Mouse (Mus musculus): ENCODE results near the gene Rpl27.

Gene Rpl27

GRCm38 (mm10) chr11:101436916-101437315 lies 5.2 kb upstream of the Rpl27 start:
- no peak for TF ChIP-seq GATA4 (IDR thresholded peaks at IDR 0.05; ENCODE audit: insufficient replicate concordance, low read length)

- TF ChIP-seq GATA4 (IDR thresholded peaks at IDR 0.05; ENCODE audit: insufficient replicate concordance, low read length) = no peak
These were observed 662 bp downstream of the Rpl27 start for GRCm38 (mm10) chr11:101442760-101443159.

- no peak for TF ChIP-seq GATA4 (IDR thresholded peaks at IDR 0.05; ENCODE audit: insufficient replicate concordance, low read length)
These were observed 4.2 kb downstream of the Rpl27 start for GRCm38 (mm10) chr11:101446319-101446718.

GRCm38 (mm10) chr11:101447786-101448185 lies 5.7 kb downstream of the Rpl27 start:
- no peak for TF ChIP-seq GATA4 (IDR thresholded peaks at IDR 0.05; ENCODE audit: insufficient replicate concordance, low read length)

- peak; percentile 16; the same call in 1 of the 2 replicates for TF ChIP-seq GATA4 (IDR thresholded peaks at IDR 0.05; ENCODE audit: insufficient replicate concordance, low read length)
These were observed 6.2 kb downstream of the Rpl27 start, which contains the start of gene Ifi35 for GRCm38 (mm10) chr11:101448274-101448746. Gene Ifi35 (plus strand): TSS chr11:101448407.

GRCm38 (mm10) chr11:101448899-101449298 lies 6.8 kb downstream of the Rpl27 start:
- no peak for TF ChIP-seq GATA4 (IDR thresholded peaks at IDR 0.05; ENCODE audit: insufficient replicate concordance, low read length)

GRCm38 (mm10) chr11:101450394-101450793 lies 8.3 kb downstream of the Rpl27 start:
- TF ChIP-seq GATA4 (IDR thresholded peaks at IDR 0.05; ENCODE audit: insufficient replicate concordance, low read length) = no peak

GRCm38 (mm10) chr11:101451536-101451935 lies 9.4 kb downstream of the Rpl27 start:
- TF ChIP-seq GATA4 (IDR thresholded peaks at IDR 0.05; ENCODE audit: insufficient replicate concordance, low read length) = no peak

GRCm38 (mm10) chr11:101452093-101452774 lies 10.1 kb downstream of the Rpl27 start:
- peak; percentile 21; the same call in 1 of the 2 replicates for TF ChIP-seq GATA4 (IDR thresholded peaks at IDR 0.05; ENCODE audit: insufficient replicate concordance, low read length)

- no peak for TF ChIP-seq GATA4 (IDR thresholded peaks at IDR 0.05; ENCODE audit: insufficient replicate concordance, low read length)
These were observed 12.6 kb downstream of the Rpl27 start for GRCm38 (mm10) chr11:101454702-101455101.

GRCm38 (mm10) chr11:101455627-101456026 lies 13.5 kb downstream of the Rpl27 start:
- TF ChIP-seq GATA4 (IDR thresholded peaks at IDR 0.05; ENCODE audit: insufficient replicate concordance, low read length) = no peak

- no peak for TF ChIP-seq GATA4 (IDR thresholded peaks at IDR 0.05; ENCODE audit: insufficient replicate concordance, low read length)
These were observed 15.5 kb downstream of the Rpl27 start for GRCm38 (mm10) chr11:101457631-101458030.

- no peak for TF ChIP-seq GATA4 (IDR thresholded peaks at IDR 0.05; ENCODE audit: insufficient replicate concordance, low read length)
These were observed 16.1 kb downstream of the Rpl27 start for GRCm38 (mm10) chr11:101458217-101458616.

- no peak for TF ChIP-seq GATA4 (IDR thresholded peaks at IDR 0.05; ENCODE audit: insufficient replicate concordance, low read length)
These were observed 17.6 kb downstream of the Rpl27 start for GRCm38 (mm10) chr11:101459716-101460115.

GRCm38 (mm10) chr11:101460321-101460720 lies 18.2 kb downstream of the Rpl27 start:
- no peak for TF ChIP-seq GATA4 (IDR thresholded peaks at IDR 0.05; ENCODE audit: insufficient replicate concordance, low read length)

- no peak for TF ChIP-seq GATA4 (IDR thresholded peaks at IDR 0.05; ENCODE audit: insufficient replicate concordance, low read length)
These were observed 20.0 kb downstream of the Rpl27 start for GRCm38 (mm10) chr11:101462141-101462540.
